Mouse (Mus musculus) left cerebral cortex, adult 9 months (tissue): ENCODE measurements around the gene Capn11.
A peak's percentile ranks its signal among the peaks of the same experiment; 100 is the strongest.

Experiments
- DNase-seq, 2 experiments: peaks; one replicate each; pipeline ENCODE4 v3.0.0; 2022; ENCODE audit warnings: low spot score in 2 of 2

Capn11 gene

DNA sequence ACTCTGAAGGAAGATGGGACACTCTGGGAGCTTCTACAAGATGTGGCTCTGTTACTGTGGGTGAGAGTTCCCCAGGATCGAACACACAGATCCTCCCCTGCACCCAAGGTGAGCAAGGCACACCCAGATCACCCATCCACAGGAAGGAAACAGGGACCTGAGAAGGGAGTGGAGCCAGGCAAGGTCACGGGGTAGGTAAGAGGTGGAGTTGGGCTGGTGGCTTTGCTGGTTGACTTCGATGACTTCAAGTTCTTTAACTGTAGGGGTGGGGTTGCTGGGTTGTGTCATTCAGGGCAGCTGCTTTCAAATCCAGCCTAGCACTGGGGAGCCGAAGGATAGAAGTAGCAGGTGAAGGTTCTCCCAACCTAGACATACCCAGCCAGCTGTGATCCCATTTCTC lies 23.7 kb upstream of the Capn11 start:
- no peak for DNase-seq

GRCm38 (mm10) chr17:45681588-45681987 lies 22.5 kb upstream of the Capn11 start:
- no peak for DNase-seq

DNA sequence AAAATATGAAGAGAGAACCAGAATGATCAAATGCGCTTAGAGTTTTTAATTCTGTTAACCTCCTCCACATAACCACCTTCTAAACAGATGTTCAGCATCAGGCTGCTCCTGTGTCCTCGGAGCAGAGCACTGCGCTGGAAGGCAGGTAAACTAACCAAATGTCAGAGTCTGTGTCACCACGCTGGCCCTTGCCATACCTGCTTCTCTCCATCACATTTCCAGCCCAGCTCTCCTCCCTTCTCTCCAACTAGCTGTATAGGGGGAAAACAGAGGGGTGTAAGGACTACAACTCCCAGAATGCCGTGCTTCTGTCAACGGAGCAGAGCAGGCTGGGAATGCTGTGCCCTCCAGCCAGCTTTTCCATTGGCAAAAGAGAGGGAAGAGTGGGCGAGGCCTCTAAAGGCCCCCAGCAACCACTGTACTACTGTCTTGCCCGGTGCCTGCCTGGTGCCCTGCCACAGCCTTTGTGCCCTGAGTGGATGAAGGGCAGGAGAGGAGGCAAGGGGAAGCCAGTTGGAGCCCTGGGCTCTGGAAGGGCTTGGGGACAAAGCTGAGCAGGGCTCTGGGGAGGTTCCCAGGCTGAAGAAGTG lies 21.4 kb upstream of the Capn11 start:
- peak; percentile 64 to 75 for DNase-seq

GRCm38 (mm10) chr17:45678106-45678505 lies 19.0 kb upstream of the Capn11 start:
- DNase-seq: peak in 1 of 2 experiments; percentile 46

DNA sequence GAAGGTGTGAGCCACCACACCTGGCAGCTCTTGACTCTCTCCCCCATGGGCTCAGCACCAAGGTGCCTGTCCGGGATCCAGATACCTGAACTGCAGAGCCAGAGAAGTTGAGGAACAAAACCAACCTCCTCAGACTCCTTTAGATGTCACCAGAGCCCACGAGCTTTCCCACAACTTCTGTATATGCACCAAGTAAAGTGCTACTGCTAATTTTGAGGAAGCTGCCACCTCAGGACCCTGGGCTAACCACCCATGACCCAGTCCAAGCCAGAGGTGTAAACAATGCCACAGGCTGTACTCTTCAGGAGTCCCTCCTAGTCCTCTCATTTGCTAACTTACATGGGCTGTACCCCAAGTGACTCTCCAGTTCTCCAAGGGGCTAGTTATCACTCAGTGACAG lies 13.5 kb upstream of the Capn11 start:
- no peak for DNase-seq

- DNase-seq: no peak
Observed at GRCm38 (mm10) chr17:45671821-45672220, 12.7 kb upstream of the Capn11 start.

GRCm38 (mm10) chr17:45667986-45668385 lies 8.9 kb upstream of the Capn11 start:
- DNase-seq: no peak

DNA sequence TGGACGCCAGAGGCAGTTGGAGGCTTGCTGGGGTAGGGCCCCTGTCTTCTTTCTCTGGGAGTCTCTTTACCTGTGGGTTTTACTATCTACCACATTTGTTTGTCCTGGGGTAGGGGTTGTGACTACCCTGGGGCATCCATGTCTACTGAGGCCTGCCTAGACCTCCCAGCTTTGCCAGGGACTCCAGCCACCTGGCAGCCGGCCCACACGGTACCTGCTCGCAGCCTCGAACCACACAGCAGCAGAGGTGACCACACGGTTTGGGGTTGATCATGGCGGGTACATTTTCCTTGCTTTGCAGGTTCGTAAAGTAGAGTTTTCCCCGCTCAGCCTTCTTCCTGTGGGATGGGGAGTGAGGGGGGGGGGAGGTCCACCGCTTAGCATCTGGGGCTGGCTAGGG lies 8.4 kb upstream of the Capn11 start:
- DNase-seq: no peak

GRCm38 (mm10) chr17:45666091-45666490 lies 7.0 kb upstream of the Capn11 start:
- no peak for DNase-seq

DNA sequence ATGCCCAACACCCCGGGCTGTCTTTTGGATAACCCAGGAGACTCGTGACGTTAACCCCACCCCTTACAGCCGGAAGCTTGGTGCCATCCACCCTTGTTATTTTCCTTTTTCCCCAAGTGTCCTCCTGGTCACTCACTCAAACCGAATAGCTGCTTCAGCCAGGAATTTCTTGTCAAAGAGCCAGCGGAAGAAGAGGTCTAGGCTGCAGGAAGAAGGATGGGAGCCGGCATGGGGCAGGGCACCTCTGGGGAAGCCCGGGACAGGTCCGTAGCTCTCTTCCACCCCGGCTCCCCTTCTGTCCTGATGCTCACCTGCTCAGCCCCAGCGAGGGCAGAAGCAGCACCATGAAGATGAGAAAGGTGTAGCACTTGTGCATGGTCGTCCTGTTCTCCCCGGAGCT lies 5.5 kb upstream of the Capn11 start:
- DNase-seq: no peak

DNA sequence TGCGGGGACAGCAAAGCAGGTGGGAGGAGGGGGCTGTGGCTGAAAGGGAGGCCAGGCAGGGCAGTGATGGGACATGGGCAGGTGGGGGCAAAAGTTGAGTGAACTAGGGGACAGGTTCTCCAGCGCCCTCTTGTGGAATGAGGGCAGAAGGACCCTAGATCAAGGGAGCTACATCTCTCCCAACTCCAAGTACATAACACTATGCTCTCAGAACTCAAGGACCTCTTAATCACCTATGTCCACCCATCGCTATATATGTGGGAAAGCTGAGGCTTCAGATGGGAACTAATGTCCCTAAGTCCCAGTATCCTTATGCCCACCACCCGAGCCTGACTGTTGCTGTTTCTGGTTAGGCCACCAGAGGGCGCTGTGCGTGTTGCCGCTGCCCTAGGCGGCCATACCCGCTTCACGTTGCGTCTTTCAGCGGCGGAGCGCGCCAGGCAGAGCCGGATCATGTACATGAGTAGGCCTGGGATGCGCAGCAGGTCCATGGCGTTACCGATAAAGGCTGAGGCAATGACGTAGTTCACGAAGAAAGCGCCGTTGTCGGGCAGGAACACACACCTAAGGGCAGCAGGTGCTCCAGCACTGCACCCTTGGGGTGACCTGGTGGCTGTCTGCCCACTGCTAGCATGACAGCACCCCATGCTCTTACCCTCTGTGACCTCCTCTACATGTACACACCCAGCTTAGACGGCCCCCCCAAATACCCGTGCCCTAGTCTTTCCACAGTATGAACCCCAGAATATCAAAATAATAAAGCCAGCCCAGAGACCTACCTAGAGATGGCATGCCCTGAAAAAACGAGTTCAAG lies 4.2 kb upstream of the Capn11 start:
- DNase-seq: peak; percentile 53 to 82

DNA sequence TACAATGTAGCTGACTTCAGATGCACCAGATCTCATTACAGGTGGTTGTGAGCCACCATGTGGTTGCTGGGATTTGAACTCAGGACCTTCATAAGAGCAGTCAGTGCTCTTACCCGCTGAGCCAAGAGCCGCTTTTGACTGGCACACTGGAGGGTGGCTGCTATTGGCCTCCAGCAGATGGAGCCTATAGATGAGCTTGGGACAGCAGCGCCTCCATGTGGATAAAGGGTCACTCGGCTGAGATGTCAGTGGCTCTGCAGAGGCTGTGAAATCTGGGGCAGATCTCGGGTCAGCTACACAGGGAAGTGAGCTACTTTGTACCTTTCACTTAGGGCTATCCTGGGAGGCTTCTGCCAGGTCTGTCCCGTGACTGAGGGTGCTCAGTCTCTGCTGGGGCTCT lies 3.3 kb downstream of the Capn11 start:
- no peak for DNase-seq

DNA sequence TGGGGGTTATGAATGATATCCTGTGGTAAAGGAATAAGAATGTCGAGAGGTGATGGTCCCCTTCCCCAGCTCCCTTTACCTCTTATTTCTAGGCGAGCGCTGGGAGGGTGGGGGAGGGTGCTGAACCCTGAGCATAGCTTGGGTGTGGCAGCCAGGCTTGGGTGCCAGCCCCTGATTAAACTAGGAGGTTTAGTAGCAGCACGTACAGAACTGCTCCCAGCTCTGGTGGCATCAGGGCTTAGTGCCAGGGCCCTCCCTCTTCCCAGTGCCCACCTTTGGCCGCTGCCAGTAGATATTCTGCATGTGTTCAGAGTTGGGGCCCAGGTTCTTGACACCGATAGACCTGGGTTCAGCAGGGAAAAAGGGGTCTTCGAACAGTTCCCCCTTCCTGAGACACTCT lies 5.9 kb downstream of the Capn11 start:
- no peak for DNase-seq

DNA sequence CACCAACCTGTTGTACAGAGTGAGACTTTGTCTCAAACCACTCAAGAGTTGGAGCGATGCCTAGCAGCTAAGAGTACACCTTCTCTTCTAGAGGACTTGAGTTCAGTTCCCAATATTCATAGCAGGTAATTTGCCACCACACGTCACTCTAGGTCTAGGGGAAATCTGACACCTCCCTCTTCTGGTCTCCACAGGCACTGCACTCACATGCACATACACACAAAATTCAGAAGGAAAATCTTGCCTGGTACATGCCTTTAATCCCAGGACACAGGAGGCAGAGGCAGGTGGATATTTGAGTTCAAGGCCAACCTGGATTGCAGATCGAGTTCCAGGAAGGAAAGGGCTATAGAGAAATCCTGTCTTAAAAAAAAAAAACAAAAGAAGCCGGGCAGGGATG lies 14.9 kb downstream of the Capn11 start:
- no peak for DNase-seq

- DNase-seq: peak in 1 of 2 experiments; percentile 65
Observed at GRCm38 (mm10) chr17:45642701-45643100, 16.4 kb downstream of the Capn11 start.

- no peak for DNase-seq
Observed at GRCm38 (mm10) chr17:45641981-45642380, 17.1 kb downstream of the Capn11 start.

- DNase-seq: no peak
Observed at GRCm38 (mm10) chr17:45638596-45639295, 20.4 kb downstream of the Capn11 start.

GRCm38 (mm10) chr17:45634033-45634432 lies 25.1 kb downstream of the Capn11 start:
- DNase-seq: no peak

DNA sequence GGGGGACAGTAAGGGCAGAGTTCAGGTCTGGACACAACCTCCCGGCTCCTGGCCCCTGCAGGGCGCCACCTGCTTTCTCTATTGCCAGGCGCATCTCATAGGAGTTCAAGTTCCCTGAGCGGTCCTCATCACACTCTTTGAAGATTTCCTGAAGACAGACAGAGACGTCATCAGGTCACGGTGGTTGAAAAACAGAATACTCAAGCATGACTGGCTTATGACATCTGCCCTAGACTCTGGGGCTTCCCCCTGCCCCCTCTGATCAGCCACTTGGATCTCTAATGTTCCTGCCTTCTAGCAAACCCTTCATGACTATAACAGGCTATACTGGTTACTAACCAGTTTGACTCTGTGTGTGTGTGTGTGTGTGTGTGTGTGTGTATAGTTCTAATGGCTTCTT lies 27.2 kb downstream of the Capn11 start:
- no peak for DNase-seq

- DNase-seq: no peak
Observed at GRCm38 (mm10) chr17:45630992-45631391, 28.1 kb downstream of the Capn11 start.

GRCm38 (mm10) chr17:45629861-45630694 lies 29.0 kb downstream of the Capn11 start:
- peak; percentile 27 to 74 for DNase-seq
